ENCODE assay signal across 10 mouse cellular contexts in the genomic region with DNA sequence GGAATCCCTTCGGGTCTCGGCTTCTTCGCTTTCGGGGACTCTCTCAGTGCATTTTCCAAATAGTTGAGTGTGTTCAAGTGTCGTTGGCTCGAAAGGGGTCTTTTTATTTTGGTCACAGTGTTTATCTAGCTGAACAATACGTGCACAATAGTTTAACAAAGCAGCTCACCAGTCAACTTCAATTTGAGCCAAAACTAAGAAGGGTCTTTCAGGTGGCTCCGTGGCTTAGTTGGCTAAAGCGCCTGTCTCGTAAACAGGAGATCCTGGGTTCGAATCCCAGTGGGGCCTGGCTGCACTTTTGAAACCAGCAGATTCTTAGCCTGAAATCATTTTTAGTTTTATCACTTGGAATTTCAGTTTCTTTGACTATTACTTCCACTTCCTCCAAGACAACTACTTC. TPM values are rescaled to one million over a fixed set of nuclear protein-coding genes. Genes with fewer than 3 reads are reported as not detected.
DNase-seq lines count a peak whose midpoint lies in the region; ATAC-seq and TF ChIP-seq lines count a peak whose summit lies in the region.
"Had no signal": no experiment of that assay in that cellular context is flagged by ENCODE, and none has a peak within 500 bp of the region (broad histone marks: within the 10 kb centered on the region; RNA-seq: fewer than 3 reads in every experiment).

No protein-coding gene starts in this region.

- DNase-seq in layer of hippocampus, adult 18-20 months (ENCODE audit: low spot score in 2 of 2) = peak; percentile 48 to 81
- DNase-seq in layer of hippocampus, postnatal 14 days (ENCODE audit: low spot score in 2 of 2) = no peak
- DNase-seq in forebrain, embryonic 11.5 days (ENCODE audit: low spot score) = peak; percentile 90
- DNase-seq in ovary, adult 18-20 months (ENCODE audit: low spot score) = no peak
- DNase-seq in urinary bladder, postnatal 10 days (ENCODE audit: low spot score) = no peak

- no peak for TF ChIP-seq CTCF in bone marrow macrophage, adult 2 months (IDR thresholded peaks at IDR 0.05; ENCODE audit: low read depth, low read length)

- no peaks in the 10 kb centered on the region for H3K9me3 ChIP-seq in forebrain, embryonic 11.5 days (ENCODE audit: control insufficient read depth, low read length)
- no peaks in the 10 kb centered on the region for H3K9me3 ChIP-seq in limb, embryonic 12.5 days
- H3K9me3 ChIP-seq in neural tube, embryonic 15.5 days (replicated peaks) = no peaks in the 10 kb centered on the region

- no peaks in the 10 kb centered on the region for H3K36me3 ChIP-seq in forebrain, embryonic 11.5 days (ENCODE audit: control insufficient read depth, insufficient read depth, low read length)
- H3K36me3 ChIP-seq in limb, embryonic 12.5 days = no peaks in the 10 kb centered on the region
- no peaks in the 10 kb centered on the region for H3K36me3 ChIP-seq in neural tube, embryonic 15.5 days

- no peak; the same call in 1 of the 2 replicates for ATAC-seq in forebrain, embryonic 11.5 days (replicated peaks; ENCODE audit: low FRiP score)
- no peak for ATAC-seq in limb, embryonic 12.5 days (ENCODE audit: insufficient number of reproducible peaks, insufficient read depth, low FRiP score, low TSS enrichment, low read depth)
- no peak for ATAC-seq in neural tube, embryonic 15.5 days (ENCODE audit: low FRiP score)

- TF ChIP-seq POLR2A in bone marrow macrophage, adult 2 months (IDR thresholded peaks at IDR 0.05; ENCODE audit: borderline replicate concordance, low read depth, low read length) = no peak

- WGBS in forebrain, embryonic 11.5 days = 2% methylated on average over 11 of the region's 11 CpGs
- 1% methylated on average over 11 of the region's 11 CpGs for WGBS in limb, embryonic 12.5 days
- 1% methylated on average over 11 of the region's 11 CpGs for WGBS in neural tube, embryonic 15.5 days

- H3K27ac ChIP-seq in bone marrow macrophage, adult 2 months (ENCODE audit: insufficient read depth, low read depth, low read length) = no peak overlapping the region
- H3K27ac ChIP-seq in forebrain, embryonic 11.5 days (ENCODE audit: low read depth, low read length) = no peak overlapping the region
- no peak overlapping the region for H3K27ac ChIP-seq in limb, embryonic 12.5 days
- H3K27ac ChIP-seq in neural tube, embryonic 15.5 days (replicated peaks) = no peak overlapping the region

- peaks cover 2% of the 10 kb centered on the region; the same call in 1 of the 2 replicates for H3K27me3 ChIP-seq in forebrain, embryonic 11.5 days (ENCODE audit: control insufficient read depth, insufficient read depth, low read length)
- peaks cover 20% of the 10 kb centered on the region for H3K27me3 ChIP-seq in limb, embryonic 12.5 days
- peaks cover 24% of the 10 kb centered on the region for H3K27me3 ChIP-seq in neural tube, embryonic 15.5 days (replicated peaks)

- H3K4me2 ChIP-seq in forebrain, embryonic 11.5 days (ENCODE audit: low read depth, low read length, severe bottlenecking) = peak overlapping the region; percentile 51
- H3K4me2 ChIP-seq in limb, embryonic 12.5 days = peak overlapping the region; percentile 42
- H3K4me2 ChIP-seq in neural tube, embryonic 15.5 days = peak overlapping the region; percentile 50

- H3K4me3 ChIP-seq in bone marrow macrophage, adult 2 months (ENCODE audit: insufficient read depth, low read length) = peak overlapping the region; percentile 47
- peak overlapping the region; percentile 45 for H3K4me3 ChIP-seq in forebrain, embryonic 11.5 days (ENCODE audit: low read depth, low read length)
- H3K4me3 ChIP-seq in limb, embryonic 12.5 days (replicated peaks) = peak overlapping the region; percentile 39
- peak overlapping the region; percentile 43 for H3K4me3 ChIP-seq in neural tube, embryonic 15.5 days (replicated peaks)

- peak overlapping the region; percentile 49 for H3K9ac ChIP-seq in forebrain, embryonic 11.5 days (ENCODE audit: low read length)
- H3K9ac ChIP-seq in limb, embryonic 12.5 days (replicated peaks) = no peak overlapping the region; the same call in 1 of the 2 replicates
- H3K9ac ChIP-seq in neural tube, embryonic 15.5 days (replicated peaks) = 0 out of 2 replicates have a peak overlapping the region, but pooled peaks have one; percentile 6

- H3K4me1 ChIP-seq in bone marrow macrophage, adult 2 months (ENCODE audit: control insufficient read depth, insufficient read depth, low read length) = no peaks in the 10 kb centered on the region; the same call in 1 of the 2 replicates
- 0 out of 2 replicates have a peak, but pooled peaks cover 2% of the 10 kb centered on the region for H3K4me1 ChIP-seq in forebrain, embryonic 11.5 days (replicated peaks; ENCODE audit: control insufficient read depth, insufficient read depth, low read length)
- H3K4me1 ChIP-seq in limb, embryonic 12.5 days (replicated peaks) = no peaks in the 10 kb centered on the region
- peaks cover 18% of the 10 kb centered on the region for H3K4me1 ChIP-seq in neural tube, embryonic 15.5 days

RNA-seq across cellular contexts. Expression of a gene that starts 28.2 kb away (rescaled TPM):
- total RNA-seq in layer of hippocampus, adult 18-20 months (2021) = not detected
- total RNA-seq in layer of hippocampus, postnatal 14 days (2021) = not detected
- polyA plus RNA-seq in bone marrow macrophage, adult 2 months (2012; ENCODE audit: insufficient read depth, insufficient read length, missing spikeins) = not detected in 2 replicates
- polyA plus RNA-seq in forebrain, embryonic 11.5 days (2014; fragmentation: Nextera tagmentation; extraction: Ambion mirVana) = not detected in 2 replicates
- not detected in 2 replicates for polyA plus RNA-seq in limb, embryonic 12.5 days (2016; fragmentation: Nextera tagmentation; extraction: Ambion mirVana)
- polyA plus RNA-seq in neural tube, embryonic 15.5 days (2015; fragmentation: Nextera tagmentation; extraction: Ambion mirVana) = not detected in 2 replicates
- total RNA-seq: common myeloid progenitor, adult 5-6 weeks had no signal
- polyA plus RNA-seq: small intestine, adult 2 months had no signal

RNA-seq across cellular contexts. Expression of a gene that starts 47.6 kb away (rescaled TPM):
- not detected for total RNA-seq in layer of hippocampus, adult 18-20 months (2021)
- not detected for total RNA-seq in layer of hippocampus, postnatal 14 days (2021)
- polyA plus RNA-seq in bone marrow macrophage, adult 2 months (2012; ENCODE audit: insufficient read depth, insufficient read length, missing spikeins) = not detected in 2 replicates
- polyA plus RNA-seq in forebrain, embryonic 11.5 days (2014; fragmentation: Nextera tagmentation; extraction: Ambion mirVana) = not detected in 2 replicates
- 0.60 and 0.73 TPM in 2 replicates for polyA plus RNA-seq in limb, embryonic 12.5 days (2016; fragmentation: Nextera tagmentation; extraction: Ambion mirVana)
- 0.24 and 0.27 TPM in 2 replicates for polyA plus RNA-seq in neural tube, embryonic 15.5 days (2015; fragmentation: Nextera tagmentation; extraction: Ambion mirVana)
- total RNA-seq: common myeloid progenitor, adult 5-6 weeks had no signal
- polyA plus RNA-seq: small intestine, adult 2 months had no signal

Comparison
In these comparisons a context has a peak if more than half of its experiments do, and no peak if none do; other contexts are left out.
1. DNase-seq: peak in layer of hippocampus, adult 18-20 months (2 of 2) and forebrain, embryonic 11.5 days (single experiment); none in layer of hippocampus, postnatal 14 days (0 of 2), ovary, adult 18-20 months (single experiment) and urinary bladder, postnatal 10 days (single experiment).
2. Peak in every context shown above with its lines, with median percentiles within 50 percentile points of each other: H3K4me3 ChIP-seq and H3K4me2 ChIP-seq.